Mouse (Mus musculus) regulatory T cell (primary cell): ENCODE measurements around the gene Amot.

Source experiments
- in situ Hi-C: fragments of 300-600 bp; cut with MboI, MseI; formaldehyde crosslinking; loops from one replicate; pipeline ENCODE4 v1.15.1; 2025; ENCODE audit warnings: high pct_unique_total_duplicates

The Amot gene

DNA sequence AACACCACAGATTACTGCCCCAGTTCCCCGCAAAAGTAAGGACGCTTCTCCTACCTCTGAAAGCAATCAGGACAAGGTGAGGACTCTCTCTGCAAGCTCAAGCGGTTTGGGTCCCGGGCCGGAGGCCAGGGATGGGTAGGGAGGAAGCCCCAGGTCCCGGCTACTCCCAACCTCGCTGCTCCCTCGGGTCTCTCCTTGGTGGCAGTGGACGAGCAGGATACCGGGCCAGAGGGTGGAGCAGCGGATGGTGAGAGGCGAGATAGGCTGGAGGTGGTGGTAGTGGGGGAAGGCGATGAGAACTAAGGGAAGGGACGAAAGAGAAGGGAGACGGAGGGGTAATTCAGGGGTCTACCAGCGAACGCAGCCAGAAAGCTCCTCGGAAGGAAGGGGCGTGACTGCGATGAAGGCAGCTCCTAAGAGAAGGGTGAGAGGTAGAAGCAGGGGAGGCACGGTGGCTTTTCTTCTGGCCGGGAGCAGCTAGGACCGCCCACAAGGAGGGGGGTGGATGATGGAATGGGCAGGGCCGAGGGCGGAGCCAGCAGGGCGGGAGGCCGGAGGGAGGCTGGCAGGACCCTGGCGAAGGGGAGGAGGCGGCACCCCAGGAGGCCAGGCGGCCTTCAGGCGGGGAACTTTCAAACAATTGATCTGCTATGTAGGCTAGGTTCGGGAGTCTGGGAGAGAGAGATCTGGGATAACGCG is at the start of gene Amot:
Amot (minus strand) TSS at position 465 of the 699 bp plus-strand sequence.
- in situ Hi-C loops: no loop called here

- in situ Hi-C loops: no loop called here
These were observed 40.1 kb upstream of the Amot start for GRCm38 (mm10) chrX:145545060-145545459.

DNA sequence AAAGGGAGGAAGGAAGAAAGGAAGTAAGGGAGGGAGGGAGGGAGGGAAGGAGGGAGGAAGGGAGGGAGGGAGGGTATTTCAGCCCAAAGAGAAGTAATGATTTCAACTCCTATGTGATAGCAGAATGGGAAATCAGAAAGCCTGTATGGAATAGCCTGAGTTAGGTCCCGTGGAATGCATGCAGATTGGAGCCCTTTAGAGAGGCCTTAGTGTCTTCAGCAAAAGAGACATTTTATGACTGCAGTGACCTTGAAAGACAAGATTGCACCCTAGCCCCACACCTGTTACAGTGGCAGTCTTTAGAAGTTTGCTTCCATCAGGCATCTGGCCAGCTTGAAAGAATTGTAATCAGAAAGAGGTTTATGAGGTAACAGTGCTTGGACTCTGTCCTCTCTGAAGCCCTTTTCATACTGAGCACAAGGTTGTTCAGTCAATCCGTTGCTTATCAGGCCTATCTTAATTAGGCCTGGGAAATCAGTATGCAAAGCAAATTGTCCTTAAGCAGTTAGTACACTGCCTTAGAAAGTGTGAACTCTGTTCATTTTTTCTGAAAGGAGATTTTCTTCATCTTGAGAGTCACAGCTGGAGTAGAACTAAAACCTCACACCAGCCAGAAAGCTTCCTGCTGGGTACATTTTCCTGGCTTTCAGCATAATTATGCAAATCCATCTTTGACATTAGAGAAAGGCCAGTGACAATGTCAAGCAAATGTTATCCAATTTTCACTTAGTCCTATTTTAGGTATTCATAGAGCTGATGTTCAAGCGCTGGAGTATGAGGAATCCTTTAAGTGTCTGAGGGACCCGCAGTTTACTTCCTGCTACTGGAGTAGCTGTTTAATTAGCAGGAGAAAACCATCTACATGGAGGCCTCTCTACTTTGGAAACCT is 38.9 kb upstream of the Amot start:
- in situ Hi-C loops: no loop called here

- in situ Hi-C loops: no loop called here
These were observed 36.1 kb upstream of the Amot start for GRCm38 (mm10) chrX:145541050-145541449.

- in situ Hi-C loops: no loop called here
These were observed 35.3 kb upstream of the Amot start for GRCm38 (mm10) chrX:145540321-145540720.

GRCm38 (mm10) chrX:145529602-145530001 is 24.6 kb upstream of the Amot start:
- in situ Hi-C loops: loop anchor here (10.0 kb wide), 1 partner anchor 1265 kb away; no protein-coding TSS in a partner anchor

GRCm38 (mm10) chrX:145516322-145517066 is 11.5 kb upstream of the Amot start:
- in situ Hi-C loops: no loop called here

GRCm38 (mm10) chrX:145515498-145516158 is 10.6 kb upstream of the Amot start:
- in situ Hi-C loops: no loop called here

DNA sequence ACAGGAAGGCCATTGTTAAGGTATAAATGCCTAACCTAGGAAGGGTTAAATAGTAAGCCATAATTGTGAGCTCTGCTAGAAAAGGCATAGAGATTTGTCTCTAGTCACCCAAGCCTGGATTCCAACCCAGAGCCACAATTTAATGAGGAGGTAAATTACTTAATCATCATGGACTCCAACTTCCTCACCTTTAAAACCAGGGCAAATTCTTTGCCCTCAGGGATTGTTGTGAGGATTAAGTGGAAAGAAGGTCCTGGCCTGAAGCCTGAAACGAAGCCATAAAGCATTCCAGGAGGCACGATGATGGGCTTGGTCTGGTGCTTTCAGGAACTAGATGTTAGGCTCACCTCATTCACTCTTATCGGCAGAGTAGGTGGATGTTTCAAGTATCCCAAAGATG is 5.7 kb upstream of the Amot start:
- in situ Hi-C loops: no loop called here

DNA sequence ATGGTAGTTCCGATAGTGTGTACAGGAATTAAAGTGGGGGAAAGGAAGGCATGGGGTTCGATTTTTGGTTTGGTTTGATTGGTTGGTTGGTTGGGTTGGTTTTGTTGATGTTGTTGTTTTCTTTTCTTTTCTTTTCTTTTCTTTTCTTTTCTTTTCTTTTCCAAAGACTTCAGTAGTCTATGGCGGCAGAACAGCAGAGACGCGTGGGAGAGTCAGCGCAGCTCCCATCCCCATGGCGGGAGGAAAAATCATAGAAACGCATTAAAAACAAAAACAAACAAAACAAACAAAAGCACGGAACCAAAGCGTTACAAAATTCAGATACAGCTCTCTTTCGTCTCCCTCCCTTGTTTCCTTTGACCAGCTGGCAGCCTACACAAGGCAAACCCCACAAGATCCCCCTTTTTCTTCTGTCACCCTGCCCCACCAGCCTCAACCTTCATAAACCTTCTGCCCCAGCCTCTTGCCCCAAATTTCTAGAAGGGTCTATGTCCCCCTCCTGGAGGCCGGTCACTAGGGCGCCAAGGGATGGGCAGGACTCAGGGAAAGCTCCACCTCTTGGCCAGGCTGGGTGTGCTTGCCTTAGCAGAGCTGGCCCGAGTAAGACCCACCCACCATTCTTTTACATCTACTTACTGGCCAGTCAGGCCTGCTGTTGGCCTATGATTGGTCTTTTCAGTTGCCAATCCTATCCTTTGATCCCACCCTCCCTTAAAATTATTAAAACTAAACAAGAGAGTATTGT is 648 bp upstream of the Amot start:
- in situ Hi-C loops: no loop called here

DNA sequence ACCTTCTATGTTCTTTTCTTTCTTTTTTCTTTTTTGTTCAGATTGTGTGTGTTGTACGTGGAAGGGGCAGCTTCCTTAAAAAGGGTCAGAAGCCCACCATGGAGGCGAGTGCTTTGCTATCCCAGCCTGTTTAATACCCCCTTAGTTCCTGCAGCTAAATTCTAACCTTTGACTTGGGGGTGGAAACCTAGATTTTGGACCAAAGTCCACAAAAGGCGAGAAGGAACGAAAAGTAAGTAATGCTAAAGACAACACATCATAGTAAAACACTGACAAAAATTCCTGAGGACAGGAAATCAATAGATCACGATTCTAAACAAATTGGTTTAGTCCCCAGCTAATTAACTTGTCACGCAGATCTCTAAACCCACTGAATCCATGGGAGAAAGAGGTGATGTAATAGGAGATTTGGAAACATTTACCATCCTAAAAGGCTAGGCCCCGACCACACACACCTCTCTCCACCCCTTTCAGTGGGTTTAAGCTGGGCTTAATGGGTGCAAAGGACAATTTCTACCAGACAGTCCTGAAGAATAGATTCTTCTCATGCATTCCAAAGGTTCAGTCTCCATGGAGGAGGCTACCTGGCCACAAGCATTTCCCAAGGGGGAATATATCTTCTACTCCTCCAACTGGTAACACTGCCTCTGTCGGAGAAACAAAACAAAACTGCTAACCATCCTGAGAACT is 3.2 kb downstream of the Amot start:
- in situ Hi-C loops: no loop called here

DNA sequence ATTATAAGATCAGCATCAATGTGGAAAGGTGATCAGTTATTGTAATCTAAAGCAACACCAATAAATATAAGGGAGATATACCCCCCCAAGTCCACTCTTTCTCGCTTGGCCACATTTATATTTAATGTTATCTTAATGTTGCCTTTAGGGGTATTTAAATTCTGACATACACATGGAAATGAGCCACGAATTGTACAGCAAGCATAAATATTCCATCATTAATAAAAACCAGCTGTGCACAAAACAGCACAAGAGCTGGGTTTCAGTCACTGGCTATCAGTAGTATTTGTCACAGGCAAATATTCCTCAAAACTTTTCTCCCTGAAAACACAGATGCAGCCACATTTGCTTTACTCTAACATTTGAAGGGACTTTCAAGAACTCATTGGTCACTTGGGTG is 5.9 kb downstream of the Amot start:
- in situ Hi-C loops: no loop called here

DNA sequence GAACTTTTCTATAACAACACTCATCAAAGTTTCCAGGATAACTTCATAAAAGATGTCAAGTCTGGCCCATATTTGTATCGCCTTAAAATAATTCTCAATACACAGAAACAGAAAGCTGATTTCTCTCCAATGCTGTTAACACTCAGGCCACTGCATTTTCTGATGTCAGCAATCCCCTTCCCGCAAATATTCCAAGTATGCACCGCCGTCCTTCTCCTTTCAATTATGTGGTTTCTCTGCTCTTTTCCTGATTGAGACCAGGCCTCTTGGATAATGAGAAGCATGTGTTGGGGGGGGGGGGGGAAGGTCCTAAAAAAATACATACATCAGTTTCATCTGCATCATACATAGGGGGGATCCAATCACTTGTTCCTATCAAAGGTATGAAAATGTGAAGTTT is 6.3 kb downstream of the Amot start:
- in situ Hi-C loops: no loop called here

- in situ Hi-C loops: no loop called here
These were observed 7.5 kb downstream of the Amot start for GRCm38 (mm10) chrX:145497486-145497885.

DNA sequence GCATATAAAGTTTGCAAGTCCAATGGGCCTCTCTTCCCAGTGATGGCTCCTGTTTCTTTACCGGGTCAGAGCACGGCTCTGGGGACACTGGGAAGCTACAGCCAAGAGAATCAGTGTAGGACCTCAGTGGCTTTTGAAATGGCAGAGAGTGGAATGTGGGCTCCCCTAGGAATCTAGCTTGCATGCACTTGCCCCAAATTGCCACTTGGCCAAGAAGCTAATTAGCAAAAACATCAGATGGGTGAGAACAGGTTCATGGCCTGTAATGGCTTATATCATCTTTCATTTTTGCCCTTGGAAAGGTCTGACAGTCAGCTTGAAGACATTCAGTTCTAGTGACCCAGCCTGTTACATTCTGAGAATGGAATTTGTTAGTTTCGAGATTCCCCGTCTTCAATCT is 9.6 kb downstream of the Amot start:
- in situ Hi-C loops: no loop called here

- in situ Hi-C loops: no loop called here
These were observed 14.2 kb downstream of the Amot start for GRCm38 (mm10) chrX:145490821-145491220.

GRCm38 (mm10) chrX:145490417-145490816 is 14.6 kb downstream of the Amot start:
- in situ Hi-C loops: no loop called here

DNA sequence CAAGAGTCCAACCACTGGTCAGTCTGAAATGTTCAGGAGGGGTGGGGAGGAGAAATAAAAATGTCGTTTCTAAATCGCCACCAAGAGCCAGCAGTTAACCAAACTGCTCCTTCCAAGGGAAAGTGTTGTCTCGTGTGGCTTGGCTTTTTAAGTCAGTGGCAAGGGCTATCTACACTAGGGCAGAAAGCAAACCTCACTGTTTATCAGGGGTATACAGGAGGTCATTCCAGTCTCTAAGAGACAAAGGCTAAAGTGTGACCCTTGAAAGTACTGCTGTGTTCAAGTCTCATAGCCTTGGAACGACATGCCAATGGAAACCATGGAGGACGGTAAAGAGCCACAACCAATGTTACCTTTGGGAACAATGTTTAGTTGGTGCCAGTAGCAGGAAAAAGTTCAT is 15.0 kb downstream of the Amot start:
- in situ Hi-C loops: no loop called here

- in situ Hi-C loops: no loop called here
These were observed 19.5 kb downstream of the Amot start for GRCm38 (mm10) chrX:145485495-145485894.

DNA sequence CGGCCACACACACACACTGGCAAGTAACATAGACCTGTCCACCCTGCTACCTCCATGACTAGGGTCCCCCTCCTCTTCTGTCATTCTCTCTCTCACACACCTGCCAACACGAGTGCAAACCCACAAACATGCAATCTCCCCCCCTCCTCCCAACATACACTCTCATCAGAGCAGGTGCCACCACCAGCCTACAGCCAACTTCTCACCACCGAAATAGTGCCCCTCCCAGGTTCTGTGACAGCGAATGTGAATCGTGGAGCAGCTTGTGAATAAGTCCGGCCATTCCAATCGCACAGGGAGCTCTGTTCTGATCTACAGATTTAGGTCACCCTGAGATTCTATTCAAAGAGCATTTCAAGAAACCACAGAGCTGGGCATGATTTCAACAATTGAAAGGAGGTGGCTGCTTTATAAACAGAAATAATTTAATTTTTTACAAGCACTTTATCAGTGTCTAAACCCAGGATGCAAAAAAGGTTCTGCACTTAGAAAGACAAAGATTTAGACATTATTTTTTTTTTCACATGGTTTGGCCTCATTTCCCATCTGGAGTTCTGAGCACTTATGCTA is 21.4 kb downstream of the Amot start:
- in situ Hi-C loops: no loop called here
